Mouse (Mus musculus) lung, postnatal 0 days (tissue): ENCODE data around the gene Zfand3.

Experiments used
- CTCF ChIP-seq: IDR thresholded peaks from 2 replicates; pipeline ENCODE4 v1.5.1; 2016; ENCODE audit warnings: antibody characterized with exemption, mild to moderate bottlenecking
- EP300 ChIP-seq: IDR thresholded peaks from 2 replicates; pipeline ENCODE4 v1.6.1; 2016; ENCODE audit warnings: antibody characterized with exemption, mild to moderate bottlenecking, control low read depth

DNA sequence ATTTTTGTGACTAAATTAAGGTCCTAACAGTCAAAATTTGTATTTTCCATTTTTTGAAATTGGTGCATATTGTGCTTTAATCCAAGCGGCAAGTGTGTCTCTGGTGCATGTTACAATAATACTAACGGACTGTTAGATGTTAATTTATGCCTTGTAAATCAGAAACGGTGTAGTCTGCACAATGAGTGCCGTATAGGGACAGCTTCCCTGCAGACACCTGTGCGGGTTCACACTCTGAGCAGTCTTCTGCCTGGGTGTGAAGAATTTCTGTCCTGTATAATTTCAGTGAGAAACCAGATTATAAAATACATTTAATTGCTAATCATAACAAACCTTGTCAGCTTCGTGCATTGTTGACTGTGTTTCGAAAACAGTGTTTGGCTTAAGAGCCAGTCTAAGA lies 124.7 kb downstream of the Zfand3 start:
- TF ChIP-seq CTCF (no peak), EP300 (no peak)
